Mouse (Mus musculus): ENCODE measurements around the gene Tbxas1. TPM values are rescaled to one million over a fixed set of nuclear protein-coding genes. Genes with fewer than 3 reads are reported as not detected.

Tbxas1 gene
- polyA plus RNA-seq, 1 experiment from 2014 or later, result 1.1 TPM

- 86% methylated on average over 4 of the region's 4 CpGs for WGBS
- Histone ChIP-seq H3K4me3 (no peak overlapping the region), H3K9me3 (no peaks in the 10 kb centered on the region), H3K27me3 (no peaks in the 10 kb centered on the region), H3K4me1 (peaks cover 5% of the 10 kb centered on the region; the same call in 1 of the 2 replicates), H3K36me3 (no peaks in the 10 kb centered on the region), H3K9ac (no peak overlapping the region), H3K27ac (no peak overlapping the region), H3K4me2 (no peak overlapping the region)
- no peak for ATAC-seq (ENCODE audit: insufficient number of reproducible peaks, insufficient read depth, low FRiP score, low TSS enrichment, low read depth)
These were observed 25.4 kb downstream of the Tbxas1 start for GRCm38 (mm10) chr6:38900479-38901126.

- Histone ChIP-seq H3K4me3 (no peak overlapping the region), H3K27me3 (no peaks in the 10 kb centered on the region), H3K27ac (no peak overlapping the region), H3K4me1 (peaks cover 5% of the 10 kb centered on the region; the same call in 1 of the 2 replicates), H3K36me3 (no peaks in the 10 kb centered on the region), H3K9me3 (no peaks in the 10 kb centered on the region), H3K4me2 (no peak overlapping the region), H3K9ac (no peak overlapping the region)
- WGBS, result 84% methylated on average over 4 of the region's 4 CpGs
- ATAC-seq (ENCODE audit: insufficient number of reproducible peaks, insufficient read depth, low FRiP score, low TSS enrichment, low read depth), result no peak
These were observed 25.9 kb downstream of the Tbxas1 start for GRCm38 (mm10) chr6:38901152-38901551.

GRCm38 (mm10) chr6:38901636-38902035 is 26.4 kb downstream of the Tbxas1 start:
- Histone ChIP-seq H3K4me1 (peaks cover 5% of the 10 kb centered on the region; the same call in 1 of the 2 replicates), H3K9ac (no peak overlapping the region), H3K4me3 (no peak overlapping the region), H3K36me3 (no peaks in the 10 kb centered on the region), H3K27ac (no peak overlapping the region), H3K9me3 (no peaks in the 10 kb centered on the region), H3K4me2 (no peak overlapping the region), H3K27me3 (no peaks in the 10 kb centered on the region)
- ATAC-seq (ENCODE audit: insufficient number of reproducible peaks, insufficient read depth, low FRiP score, low TSS enrichment, low read depth), result no peak
- WGBS, result 86% methylated on average over 3 of the region's 3 CpGs

- H3K9me3 ChIP-seq, result no peaks in the 10 kb centered on the region
- no peaks in the 10 kb centered on the region for H3K4me1 ChIP-seq
- no peaks in the 10 kb centered on the region for H3K27me3 ChIP-seq
- no peak for ATAC-seq (ENCODE audit: insufficient number of reproducible peaks, insufficient read depth, low FRiP score, low TSS enrichment, low read depth)
- H3K36me3 ChIP-seq, result no peaks in the 10 kb centered on the region
- WGBS, result 88% methylated on average over 10 of the region's 10 CpGs
- no peak overlapping the region for H3K27ac ChIP-seq
- H3K9ac ChIP-seq, result no peak overlapping the region
- no peak overlapping the region for H3K4me2 ChIP-seq
- H3K4me3 ChIP-seq, result no peak overlapping the region
These were observed 27.7 kb downstream of the Tbxas1 start for GRCm38 (mm10) chr6:38902820-38903439.

- H3K9me3 ChIP-seq, result no peaks in the 10 kb centered on the region
- no peak for ATAC-seq (ENCODE audit: insufficient number of reproducible peaks, insufficient read depth, low FRiP score, low TSS enrichment, low read depth)
- no peak overlapping the region for H3K4me2 ChIP-seq
- no peaks in the 10 kb centered on the region for H3K36me3 ChIP-seq
- no peak overlapping the region for H3K4me3 ChIP-seq
- H3K27ac ChIP-seq, result no peak overlapping the region
- no peaks in the 10 kb centered on the region for H3K27me3 ChIP-seq
- H3K4me1 ChIP-seq, result no peaks in the 10 kb centered on the region
- 82% methylated on average over 6 of the region's 6 CpGs for WGBS
- no peak overlapping the region for H3K9ac ChIP-seq
These were observed 30.8 kb downstream of the Tbxas1 start for GRCm38 (mm10) chr6:38906005-38906404.

- Histone ChIP-seq H3K9me3 (no peaks in the 10 kb centered on the region), H3K9ac (no peak overlapping the region)
- WGBS, result 83% methylated on average over 6 of the region's 6 CpGs
These were observed 33.2 kb downstream of the Tbxas1 start for GRCm38 (mm10) chr6:38908401-38908800.

GRCm38 (mm10) chr6:38910828-38911559 is 35.8 kb downstream of the Tbxas1 start:
- Histone ChIP-seq H3K9ac (no peak overlapping the region), H3K36me3 (no peaks in the 10 kb centered on the region), H3K27me3 (no peaks in the 10 kb centered on the region), H3K4me1 (peaks cover 8% of the 10 kb centered on the region; the same call in 1 of the 2 replicates), H3K27ac (no peak overlapping the region), H3K9me3 (no peaks in the 10 kb centered on the region), H3K4me3 (no peak overlapping the region), H3K4me2 (no peak overlapping the region)
- ATAC-seq (ENCODE audit: insufficient number of reproducible peaks, insufficient read depth, low FRiP score, low TSS enrichment, low read depth), result no peak
- WGBS, result 67% methylated on average over 3 of the region's 3 CpGs

More at GRCm38 (mm10) chr6:38908401-38908800, 33.2 kb downstream of the Tbxas1 start:
- Histone ChIP-seq H3K4me3 (no peak overlapping the region), H3K4me2 (no peak overlapping the region), H3K4me1 (peaks cover 4% of the 10 kb centered on the region; the same call in 1 of the 2 replicates), H3K27ac (no peak overlapping the region), H3K36me3 (no peaks in the 10 kb centered on the region), H3K27me3 (no peaks in the 10 kb centered on the region)
- ATAC-seq (ENCODE audit: insufficient number of reproducible peaks, insufficient read depth, low FRiP score, low TSS enrichment, low read depth), result no peak

GRCm38 (mm10) chr6:38912121-38912660 is 37.0 kb downstream of the Tbxas1 start:
- no peaks in the 10 kb centered on the region for H3K36me3 ChIP-seq
- no peak overlapping the region for H3K4me2 ChIP-seq
- peaks cover 8% of the 10 kb centered on the region; the same call in 1 of the 2 replicates for H3K4me1 ChIP-seq
- H3K27ac ChIP-seq, result no peak overlapping the region
- H3K9ac ChIP-seq, result no peak overlapping the region
- H3K9me3 ChIP-seq, result no peaks in the 10 kb centered on the region
- ATAC-seq (ENCODE audit: insufficient number of reproducible peaks, insufficient read depth, low FRiP score, low TSS enrichment, low read depth), result no peak
- H3K27me3 ChIP-seq, result no peaks in the 10 kb centered on the region
- H3K4me3 ChIP-seq, result no peak overlapping the region

- H3K4me1 ChIP-seq, result peaks cover 8% of the 10 kb centered on the region; the same call in 1 of the 2 replicates
- H3K4me3 ChIP-seq, result no peak overlapping the region
- H3K9me3 ChIP-seq, result no peaks in the 10 kb centered on the region
- no peak overlapping the region for H3K9ac ChIP-seq
- WGBS, result 79% methylated on average over 9 of the region's 9 CpGs
- no peaks in the 10 kb centered on the region for H3K36me3 ChIP-seq
- no peaks in the 10 kb centered on the region for H3K27me3 ChIP-seq
- H3K27ac ChIP-seq, result no peak overlapping the region
- ATAC-seq (ENCODE audit: insufficient number of reproducible peaks, insufficient read depth, low FRiP score, low TSS enrichment, low read depth), result no peak
- no peak overlapping the region for H3K4me2 ChIP-seq
These were observed 37.6 kb downstream of the Tbxas1 start for GRCm38 (mm10) chr6:38912845-38913244.

GRCm38 (mm10) chr6:38913386-38914042 is 38.3 kb downstream of the Tbxas1 start:
- no peak overlapping the region for H3K27ac ChIP-seq
- H3K36me3 ChIP-seq, result no peaks in the 10 kb centered on the region
- H3K9ac ChIP-seq, result no peak overlapping the region
- WGBS, result 60% methylated on average over 13 of the region's 13 CpGs
- H3K27me3 ChIP-seq, result no peaks in the 10 kb centered on the region
- no peak overlapping the region for H3K4me2 ChIP-seq
- ATAC-seq (ENCODE audit: insufficient number of reproducible peaks, insufficient read depth, low FRiP score, low TSS enrichment, low read depth), result no peak
- no peak overlapping the region for H3K4me3 ChIP-seq
- H3K4me1 ChIP-seq, result peaks cover 8% of the 10 kb centered on the region; the same call in 1 of the 2 replicates
- no peaks in the 10 kb centered on the region for H3K9me3 ChIP-seq

- Histone ChIP-seq H3K27me3 (no peaks in the 10 kb centered on the region), H3K27ac (no peak overlapping the region), H3K36me3 (no peaks in the 10 kb centered on the region), H3K4me1 (peaks cover 8% of the 10 kb centered on the region; the same call in 1 of the 2 replicates), H3K9me3 (no peaks in the 10 kb centered on the region), H3K4me2 (no peak overlapping the region), H3K9ac (no peak overlapping the region), H3K4me3 (no peak overlapping the region)
- ATAC-seq (ENCODE audit: insufficient number of reproducible peaks, insufficient read depth, low FRiP score, low TSS enrichment, low read depth), result no peak
- WGBS, result 84% methylated on average over 10 of the region's 10 CpGs
These were observed 39.0 kb downstream of the Tbxas1 start for GRCm38 (mm10) chr6:38914181-38914580.
